Mouse (Mus musculus): Measurements from ENCODE around the gene Ldhc. TPM values are rescaled to one million over a fixed set of nuclear protein-coding genes. Genes with fewer than 3 reads are reported as not detected.

Gene Ldhc
- total and polyA plus RNA-seq, 3 experiments, result not detected

DNA sequence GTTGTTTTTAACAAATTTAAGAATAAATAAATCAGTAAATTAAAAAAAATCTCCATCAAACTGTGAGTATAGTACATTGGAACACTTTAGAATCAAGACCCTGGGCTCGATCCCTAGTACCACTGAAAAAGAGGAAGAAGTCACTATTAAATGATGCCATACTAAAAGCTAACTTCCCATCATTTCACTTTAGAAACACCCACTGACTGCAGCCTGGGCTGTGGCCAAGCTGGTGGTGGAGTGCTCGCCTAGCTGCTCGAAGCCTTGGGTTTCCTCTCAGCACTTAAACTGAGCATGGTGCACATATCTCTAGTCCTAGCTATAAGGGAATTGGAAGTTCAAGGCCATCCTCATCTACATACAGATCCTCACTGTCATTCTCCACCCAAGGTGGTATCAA, 50.2 kb downstream of the Ldhc start:
- Histone ChIP-seq H3K27me3 (replicated peaks) (no peaks in the 10 kb centered on the region), H3K27ac (ENCODE audit: insufficient read depth, low read depth) (no peak overlapping the region), H3K36me3 (replicated peaks in 1 of 2; ENCODE audit: control insufficient read depth in 1 of 2, insufficient read depth in 1 of 2, low read length in 1 of 2) (peaks cover 48 to 89% of the 10 kb centered on the region in 2 experiments), H3K9ac (ENCODE audit: insufficient read depth, low read depth) (no peak overlapping the region), H3K4me3 (replicated peaks in 1 of 3; ENCODE audit: low read depth in 2 of 3, low read length in 2 of 3, poor library complexity in 1 of 3) (no peak overlapping the region), H3K4me1 (ENCODE audit: control insufficient read depth in 1 of 2, insufficient read depth in 2 of 2) (peaks cover under 1 to 5% of the 10 kb centered on the region in 2 experiments; a peak in 3 of 4 replicates), H3K9me3 (replicated peaks; ENCODE audit: low read length) (no peaks in the 10 kb centered on the region), H3K4me2 (ENCODE audit: insufficient read depth, low read depth, poor library complexity, severe bottlenecking) (no peak overlapping the region), H3K79me2 (replicated peaks; ENCODE audit: control insufficient read depth, extremely low read depth, insufficient read depth, poor library complexity, severe bottlenecking) (peaks cover 12% of the 10 kb centered on the region)
- in situ Hi-C loops (cut with MboI; ENCODE audit: low pct_ligation_motif_present, low pct_unique_long_range_greater_than_20kb, low sequenced_read_pairs) (no loop called here), dilution Hi-C loops (cut with MboI; ENCODE audit: extremely low pct_ligation_motif_present, extremely low pct_unique_long_range_greater_than_20kb, low sequenced_read_pairs) (no loop called here)
- TF ChIP-seq RAD21 (IDR thresholded peaks at IDR 0.05; ENCODE audit: low read depth, low read length) (no peak), EP300 (IDR thresholded peaks at IDR 0.05; ENCODE audit: low read length) (no peak), ZKSCAN1 (IDR thresholded peaks at IDR 0.05; ENCODE audit: borderline replicate concordance, low read depth, low read length) (no peak), SIN3A (IDR thresholded peaks at IDR 0.05; ENCODE audit: low read length) (no peak), MAX (IDR thresholded peaks at IDR 0.05; ENCODE audit: low read length) (no peak), MAFK (IDR thresholded peaks at IDR 0.05; ENCODE audit: insufficient replicate concordance, low read length) (no peak), MYC (IDR thresholded peaks at IDR 0.05; ENCODE audit: low read depth, low read length) (no peak), RCOR1 (conservative IDR thresholded peaks at IDR 0.05; ENCODE audit: low read depth, low read length) (no peak), MXI1 (IDR thresholded peaks at IDR 0.05; ENCODE audit: low read depth, low read length) (no peak), MEF2A (IDR thresholded peaks at IDR 0.05; ENCODE audit: borderline replicate concordance, low read depth, low read length) (no peak)
- DNase-seq (ENCODE audit: extremely low read depth), result no peak

DNA sequence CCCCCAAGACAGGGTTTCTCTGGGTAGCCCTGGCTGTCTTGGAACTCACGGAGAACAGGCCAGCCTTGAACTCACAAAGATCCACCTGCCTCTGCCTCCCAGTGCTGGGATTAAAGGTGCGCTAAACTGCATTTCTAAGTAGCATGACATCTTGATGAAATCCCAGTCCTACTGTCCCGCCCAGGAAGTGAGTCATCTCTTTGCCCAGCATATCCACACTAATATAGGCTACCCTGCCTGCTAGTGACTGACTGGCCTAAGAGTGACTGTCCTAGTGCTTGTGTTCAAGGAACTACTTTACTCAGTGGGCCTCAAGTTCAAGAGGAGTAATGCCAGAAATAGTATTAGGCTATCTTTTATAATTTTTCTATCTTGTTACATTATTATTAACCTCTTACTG, 55.4 kb downstream of the Ldhc start:
- Histone ChIP-seq H3K4me3 (replicated peaks in 1 of 3; ENCODE audit: low read depth in 2 of 3, low read length in 2 of 3, poor library complexity in 1 of 3) (no peak overlapping the region), H3K27ac (ENCODE audit: insufficient read depth, low read depth) (no peak overlapping the region), H3K79me2 (replicated peaks; ENCODE audit: control insufficient read depth, extremely low read depth, insufficient read depth, poor library complexity, severe bottlenecking) (peaks cover 40% of the 10 kb centered on the region), H3K4me2 (ENCODE audit: insufficient read depth, low read depth, poor library complexity, severe bottlenecking) (no peak overlapping the region), H3K27me3 (replicated peaks) (no peaks in the 10 kb centered on the region), H3K9me3 (replicated peaks; ENCODE audit: low read length) (no peaks in the 10 kb centered on the region), H3K4me1 (ENCODE audit: control insufficient read depth in 1 of 2, insufficient read depth in 2 of 2) (peaks cover 9 to 35% of the 10 kb centered on the region in 2 experiments; a peak in 3 of 4 replicates), H3K9ac (ENCODE audit: insufficient read depth, low read depth) (no peak overlapping the region), H3K36me3 (replicated peaks in 1 of 2; ENCODE audit: control insufficient read depth in 1 of 2, insufficient read depth in 1 of 2, low read length in 1 of 2) (peaks cover 19 to 55% of the 10 kb centered on the region in 2 experiments)
- TF ChIP-seq MYC (IDR thresholded peaks at IDR 0.05; ENCODE audit: low read depth, low read length) (no peak), SIN3A (IDR thresholded peaks at IDR 0.05; ENCODE audit: low read length) (no peak), CTCF (conservative IDR thresholded peaks at IDR 0.05 in 1 of 2, IDR thresholded peaks at IDR 0.05 in 1 of 2; ENCODE audit: low read depth in 2 of 2, low read length in 2 of 2) (no peak), ELF1 (IDR thresholded peaks at IDR 0.05; ENCODE audit: low read depth, low read length) (no peak), ZC3H11A (IDR thresholded peaks at IDR 0.05; ENCODE audit: low read depth, low read length) (no peak), E2F4 (IDR thresholded peaks at IDR 0.05; ENCODE audit: insufficient replicate concordance, low read depth, low read length) (no peak), POLR2AphosphoS2 (IDR thresholded peaks at IDR 0.05; ENCODE audit: low read depth, low read length) (no peak), USF1 (IDR thresholded peaks at IDR 0.05; ENCODE audit: low read depth, low read length) (no peak)
- no peak for DNase-seq (ENCODE audit: extremely low read depth)
- dilution Hi-C loops (cut with MboI; ENCODE audit: extremely low pct_ligation_motif_present, extremely low pct_unique_long_range_greater_than_20kb, low sequenced_read_pairs) (no loop called here), in situ Hi-C loops (cut with MboI; ENCODE audit: low pct_ligation_motif_present, low pct_unique_long_range_greater_than_20kb, low sequenced_read_pairs) (no loop called here)

Measured in CH12.LX (cell line).